Mouse (Mus musculus): ENCODE data around the gene Col9a2. TPM values are rescaled to one million over a fixed set of nuclear protein-coding genes. Genes with fewer than 3 reads are reported as not detected.
"Not testable (repeated sequence)": the region's sequence is repeated elsewhere in the genome, so short reads cannot be mapped to it uniquely, and the experiment has no call there.

The Col9a2 gene
- total RNA-seq, 2 experiments from 2014 or later = 0.43 to 0.72 TPM

DNA sequence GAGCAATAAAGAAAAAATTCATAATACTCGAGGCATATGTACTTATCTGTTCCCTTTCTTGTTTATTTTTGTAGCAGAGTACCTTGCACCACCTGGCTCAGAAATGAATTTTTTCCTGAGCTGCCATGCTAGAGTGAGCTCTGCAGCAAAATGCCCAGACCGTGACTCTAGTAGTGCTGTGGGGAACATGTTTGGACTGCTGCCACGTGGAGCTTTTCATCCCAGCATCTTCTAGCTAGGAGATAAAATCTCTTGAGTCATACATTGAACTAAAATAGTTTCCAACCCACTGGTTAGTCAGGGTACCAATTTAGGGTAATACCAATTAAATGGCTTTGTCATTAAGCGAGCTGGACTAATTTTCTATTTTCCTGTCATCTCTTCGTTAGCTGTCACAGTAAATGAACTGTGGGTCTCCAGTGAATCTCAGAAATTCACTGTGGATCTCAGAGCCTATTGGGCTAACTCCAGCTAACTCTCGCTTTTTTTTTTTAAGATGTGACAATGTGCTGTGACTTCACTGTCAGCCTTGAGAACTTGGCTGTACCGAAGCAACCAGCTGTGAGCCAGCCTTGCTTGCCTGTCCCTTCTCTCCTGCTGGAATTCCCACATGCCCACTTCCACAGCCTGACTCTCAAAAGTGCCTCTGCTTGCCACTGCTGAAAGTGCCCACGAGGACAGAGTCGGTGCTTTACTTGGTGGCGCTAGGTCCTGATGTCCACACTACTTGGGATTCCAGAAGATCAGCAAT, 19.0 kb upstream of the Col9a2 start:
- peak; percentile 29 to 61 for DNase-seq

DNA sequence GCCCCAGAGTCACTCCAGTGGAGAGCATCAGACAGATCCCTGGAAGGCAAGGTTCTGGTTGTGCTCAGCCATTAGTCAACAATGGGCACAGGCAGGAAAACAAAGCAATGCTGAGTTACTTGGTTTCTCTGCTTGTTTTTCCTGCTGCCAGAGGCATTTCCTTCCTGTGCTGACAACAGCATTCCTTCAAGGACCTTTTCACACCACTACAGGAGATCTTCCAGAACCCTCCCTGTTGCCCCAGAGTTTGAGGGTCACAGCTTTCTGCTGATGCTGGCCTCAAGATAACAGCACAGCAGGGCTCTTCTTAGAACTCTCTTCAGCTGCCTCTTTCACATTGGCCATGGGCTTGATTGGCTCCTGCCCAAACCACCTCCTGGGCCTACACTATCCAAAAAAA, 17.3 kb upstream of the Col9a2 start:
- DNase-seq = peak; percentile 12 to 24

GRCm38 (mm10) chr4:121023464-121023863, 15.7 kb upstream of the Col9a2 start:
- DNase-seq = no peak

GRCm38 (mm10) chr4:121023941-121024340, 15.2 kb upstream of the Col9a2 start:
- peak; percentile 59 to 62 for DNase-seq

DNA sequence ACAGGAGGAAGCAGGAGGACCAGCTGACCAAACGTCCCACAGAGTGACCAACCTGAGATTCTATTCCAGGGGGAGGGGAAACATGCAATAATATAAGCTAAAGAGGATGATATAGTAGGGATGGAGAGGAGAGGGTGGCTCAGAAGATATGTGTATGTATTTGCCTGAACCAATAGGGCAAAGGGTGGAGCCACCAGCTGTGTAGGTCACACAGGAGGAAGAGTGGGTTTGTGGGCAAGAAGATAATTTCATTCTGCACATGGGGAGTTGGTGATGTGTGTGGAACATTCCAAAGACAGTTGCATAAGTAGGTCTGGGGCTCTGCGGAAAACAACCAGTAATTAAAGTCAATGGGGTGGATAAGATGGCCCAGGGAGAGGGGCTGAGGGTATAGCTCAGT, 13.5 kb upstream of the Col9a2 start:
- no peak for DNase-seq

DNA sequence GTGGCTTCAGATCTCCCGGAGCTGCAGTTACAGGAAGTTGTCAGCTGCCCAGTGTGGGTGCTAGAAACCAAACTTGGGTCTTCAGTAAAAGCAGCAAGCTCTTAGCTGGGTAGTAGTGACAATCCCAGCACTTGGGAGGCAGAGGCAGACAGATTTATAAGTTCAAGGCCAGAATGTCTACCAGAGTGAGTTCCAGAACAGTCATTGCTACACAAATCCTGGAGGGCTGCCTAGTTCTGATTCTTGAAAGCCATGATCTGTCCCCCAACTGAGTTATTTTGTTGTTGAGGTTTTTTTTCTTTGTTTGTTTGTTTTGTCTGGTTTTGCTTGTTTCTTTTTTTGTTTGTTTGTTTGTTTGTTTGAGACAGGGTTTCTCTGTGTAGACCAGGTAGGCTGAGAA, 11.0 kb upstream of the Col9a2 start:
- peak; percentile 55 to 58 for DNase-seq

DNA sequence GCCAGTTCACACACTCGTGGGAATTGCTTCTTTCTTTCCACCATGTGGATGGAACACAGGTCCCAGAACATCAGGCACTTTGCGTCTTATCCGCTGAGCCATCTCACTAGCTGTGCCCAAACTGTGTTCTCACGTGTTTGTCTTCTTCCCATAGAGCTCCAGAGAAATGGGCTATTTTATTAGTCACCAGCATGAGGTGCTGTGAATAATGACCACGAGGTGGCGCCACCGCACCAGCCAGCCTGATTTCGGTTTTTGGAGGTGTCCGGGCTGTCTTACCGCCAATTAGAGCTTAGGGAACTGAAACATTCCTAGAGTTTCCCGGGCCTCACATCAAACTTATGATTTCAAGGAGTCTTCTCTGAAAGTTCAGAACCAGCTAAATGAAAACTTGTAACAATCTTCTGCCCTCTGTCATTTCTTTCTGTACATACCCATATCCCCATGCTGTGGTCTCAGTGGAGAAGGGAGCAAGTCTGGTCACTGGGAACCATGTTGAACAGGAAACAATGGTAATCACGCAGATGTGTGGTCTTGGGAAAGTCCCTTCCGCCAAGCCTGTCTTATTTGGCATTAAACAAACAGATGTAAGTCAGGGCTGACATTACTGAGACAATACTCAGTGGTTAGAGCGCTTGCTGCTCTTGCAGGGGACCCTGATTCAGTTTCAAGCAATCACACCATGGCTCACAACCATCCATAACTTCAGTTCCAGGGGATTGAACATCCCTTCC, 10.4 kb upstream of the Col9a2 start:
- peak; percentile 46 to 63 for DNase-seq

GRCm38 (mm10) chr4:121029632-121030031, 9.6 kb upstream of the Col9a2 start:
- DNase-seq = no peak

DNA sequence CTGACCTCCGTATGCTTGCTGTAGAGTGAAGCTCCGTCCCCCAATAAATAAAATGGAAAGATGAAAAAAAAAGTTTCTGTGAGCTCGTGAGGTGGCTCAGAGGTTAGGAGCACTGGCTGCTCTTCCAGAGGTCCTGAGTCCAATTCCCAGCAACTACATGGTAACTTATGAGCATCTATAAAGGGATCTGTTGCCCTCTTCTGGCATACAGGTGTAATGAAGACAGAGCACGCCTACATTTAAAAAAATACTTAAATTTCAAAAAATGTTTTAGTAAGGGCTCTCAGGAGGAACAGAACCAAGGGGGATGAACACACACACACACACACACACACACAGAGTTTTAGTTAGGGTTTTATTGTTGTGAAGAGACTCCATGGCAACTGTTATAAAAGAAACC, 7.7 kb upstream of the Col9a2 start:
- DNase-seq = no peak

GRCm38 (mm10) chr4:121033006-121033405, 6.2 kb upstream of the Col9a2 start:
- peak in 1 of 2 experiments; percentile 28 for DNase-seq

DNA sequence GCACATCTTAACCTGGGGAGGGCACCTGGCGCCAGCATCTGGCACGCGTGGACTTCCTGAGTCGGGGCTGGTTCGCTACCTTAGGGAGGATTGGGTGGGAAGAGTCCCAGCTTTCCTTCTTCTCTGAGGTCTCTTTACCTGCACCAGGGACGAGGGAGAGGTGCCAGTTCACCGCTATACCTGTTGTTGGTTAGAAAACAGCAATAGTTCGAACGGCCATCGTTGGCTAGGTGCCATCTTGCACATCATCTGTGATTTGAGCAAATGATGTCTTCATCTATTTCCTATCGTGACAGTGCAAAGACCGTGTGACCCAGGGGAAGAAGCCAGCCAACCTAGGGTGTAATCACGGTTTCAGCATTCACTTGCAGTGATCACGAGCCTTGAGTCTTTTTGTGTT, 1.1 kb downstream of the Col9a2 start:
- DNase-seq = no peak

GRCm38 (mm10) chr4:121040897-121041671, 1.9 kb downstream of the Col9a2 start:
- peak; percentile 46 to 67 for DNase-seq

GRCm38 (mm10) chr4:121042472-121042871, 3.3 kb downstream of the Col9a2 start:
- no peak for DNase-seq

DNA sequence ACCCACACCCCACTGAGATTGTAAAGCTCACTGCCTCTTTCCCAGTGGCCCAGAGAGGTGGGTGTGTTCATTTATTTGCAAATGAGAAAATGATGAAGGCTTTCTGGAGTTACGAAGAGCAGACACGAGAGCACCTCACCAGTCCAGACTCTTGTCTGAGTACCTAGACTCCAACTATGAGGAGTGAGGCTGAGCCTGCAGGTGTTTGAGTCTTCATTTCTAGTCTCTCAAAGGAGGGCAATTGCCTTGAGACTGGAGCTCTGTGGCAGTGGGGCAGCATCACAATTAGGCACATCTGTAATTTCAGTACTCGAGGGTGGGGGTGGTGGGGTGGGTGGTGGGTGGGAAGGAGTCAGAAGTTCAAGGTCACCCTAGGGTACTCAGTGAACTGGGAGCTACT, 3.8 kb downstream of the Col9a2 start:
- DNase-seq = no peak

DNA sequence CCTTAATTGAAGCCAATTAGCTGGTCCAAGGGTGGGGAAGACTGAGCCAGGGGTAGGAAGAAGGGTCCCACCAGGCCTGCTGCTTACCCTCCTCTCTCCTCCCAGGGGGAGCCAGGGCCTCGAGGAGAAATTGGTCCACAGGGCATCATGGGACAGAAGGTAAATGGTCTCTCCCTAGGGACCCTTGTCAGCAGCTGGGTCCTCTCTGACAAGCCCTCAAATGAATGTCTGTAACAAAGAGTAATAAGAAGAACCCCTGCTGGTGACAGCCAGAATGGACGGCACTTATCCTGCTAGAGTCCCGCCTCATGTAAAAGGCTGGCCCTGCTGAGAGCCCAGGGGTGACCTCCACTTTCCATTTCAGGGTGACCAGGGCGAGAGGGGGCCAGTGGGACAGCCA, 12.7 kb downstream of the Col9a2 start:
- DNase-seq = no peak

DNA sequence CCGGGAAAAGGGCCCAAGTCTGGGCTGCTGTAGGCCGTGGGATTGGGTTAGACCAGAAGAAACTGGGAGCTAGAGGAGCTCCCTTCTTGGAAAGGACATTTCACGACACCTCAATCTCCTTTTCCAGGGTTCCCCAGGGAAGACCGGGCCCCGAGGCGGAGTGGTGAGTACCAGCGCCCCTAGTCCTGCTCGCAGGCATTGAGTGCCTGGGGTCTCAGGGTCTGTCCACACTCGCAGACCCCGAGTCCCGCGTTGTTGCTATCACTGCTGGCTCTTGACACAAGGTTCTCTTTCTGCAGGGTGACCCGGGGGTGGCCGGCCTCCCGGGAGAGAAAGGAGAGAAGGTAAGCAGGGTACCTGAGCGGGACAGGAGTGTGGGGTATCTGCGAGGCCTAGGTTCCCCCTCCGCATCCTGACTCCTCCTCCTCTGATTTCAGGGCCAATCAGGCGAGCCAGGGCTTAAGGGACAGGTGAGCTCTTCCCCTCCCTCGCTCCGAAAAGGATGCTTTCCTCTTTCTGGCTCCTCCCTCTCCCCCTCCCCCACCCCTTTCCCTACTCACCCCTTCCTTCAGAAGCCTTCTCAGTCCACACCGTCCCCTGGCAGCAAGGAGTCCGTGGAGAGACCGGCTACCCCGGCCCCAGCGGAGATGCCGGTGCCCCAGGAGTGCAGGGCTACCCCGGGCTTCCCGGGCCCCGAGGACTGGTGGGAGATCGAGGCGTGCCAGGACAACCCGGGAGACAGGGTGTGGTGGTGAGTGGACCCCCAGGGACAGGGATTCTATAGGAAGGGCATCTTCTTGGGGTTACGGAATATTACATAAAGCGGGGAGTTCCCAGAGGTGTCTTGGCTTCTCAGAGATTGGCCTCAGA, 13.5 kb downstream of the Col9a2 start:
- DNase-seq = no peak

- DNase-seq = peak in 1 of 2 experiments; percentile 12
Observed at GRCm38 (mm10) chr4:121056342-121056741, 17.2 kb downstream of the Col9a2 start.

- DNase-seq = no peak
Observed at GRCm38 (mm10) chr4:121057032-121057431, 17.8 kb downstream of the Col9a2 start.

DNA sequence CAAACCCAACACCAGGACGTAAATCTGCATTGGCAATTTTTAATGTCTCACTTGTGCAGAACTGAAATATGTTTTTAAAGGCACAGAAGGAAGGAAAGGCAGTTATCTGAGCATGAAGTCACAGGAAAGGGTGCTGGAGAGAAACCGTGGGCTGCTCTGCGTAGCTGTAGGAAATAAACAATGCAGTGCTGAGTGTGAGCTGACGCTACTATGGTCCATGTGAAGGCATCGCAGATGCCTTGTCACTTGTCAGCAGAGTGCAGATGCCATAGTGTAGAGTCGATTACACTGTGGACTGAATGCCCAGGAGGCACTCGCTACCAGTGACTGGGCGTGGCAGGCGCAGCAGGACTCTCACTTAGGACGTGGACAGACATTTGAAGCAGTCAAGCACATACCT, 20.0 kb downstream of the Col9a2 start:
- DNase-seq = not testable (repeated sequence)

DNA sequence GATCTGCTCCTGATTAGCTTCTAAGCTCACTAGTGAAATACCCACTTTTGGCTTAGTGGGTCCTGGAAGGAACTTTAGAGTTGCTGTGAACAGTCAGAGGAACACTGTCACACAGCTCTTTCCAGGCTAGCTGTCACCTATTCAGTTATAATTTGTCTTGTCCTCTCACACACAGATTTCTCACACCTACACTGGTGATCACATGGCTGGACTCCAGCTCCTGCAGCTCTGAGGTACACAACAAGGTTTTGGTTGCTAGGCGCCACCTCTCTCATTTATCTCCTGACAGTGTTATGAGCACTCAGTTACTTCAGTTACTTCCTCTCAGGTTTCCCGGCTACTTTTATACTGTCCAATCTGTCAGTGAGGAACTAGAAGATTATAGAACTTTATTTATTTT, 26.2 kb downstream of the Col9a2 start:
- no peak for DNase-seq

GRCm38 (mm10) chr4:121074250-121074649, 35.1 kb downstream of the Col9a2 start:
- no peak for DNase-seq

Data from adrenal gland, postnatal 36 days (tissue).